Mouse (Mus musculus): ENCODE measurements around the gene Gng3. TPM values are rescaled to one million over a fixed set of nuclear protein-coding genes. Genes with fewer than 3 reads are reported as not detected.

The Gng3 gene
- polyA plus RNA-seq (2015; fragmentation: Nextera tagmentation; extraction: Ambion mirVana), result 0.52 and 0.73 TPM in 2 replicates

- ATAC-seq (ENCODE audit: low read depth), result no peak
- DNase-seq, result no peak
- WGBS (ENCODE audit: insufficient replicate concordance), result 72% methylated on average over 11 of the region's 11 CpGs
Observed at GRCm38 (mm10) chr19:8839103-8839907, at the start of gene Gng3. Gene Gng3 (minus strand): TSS chr19:8839194.

DNA sequence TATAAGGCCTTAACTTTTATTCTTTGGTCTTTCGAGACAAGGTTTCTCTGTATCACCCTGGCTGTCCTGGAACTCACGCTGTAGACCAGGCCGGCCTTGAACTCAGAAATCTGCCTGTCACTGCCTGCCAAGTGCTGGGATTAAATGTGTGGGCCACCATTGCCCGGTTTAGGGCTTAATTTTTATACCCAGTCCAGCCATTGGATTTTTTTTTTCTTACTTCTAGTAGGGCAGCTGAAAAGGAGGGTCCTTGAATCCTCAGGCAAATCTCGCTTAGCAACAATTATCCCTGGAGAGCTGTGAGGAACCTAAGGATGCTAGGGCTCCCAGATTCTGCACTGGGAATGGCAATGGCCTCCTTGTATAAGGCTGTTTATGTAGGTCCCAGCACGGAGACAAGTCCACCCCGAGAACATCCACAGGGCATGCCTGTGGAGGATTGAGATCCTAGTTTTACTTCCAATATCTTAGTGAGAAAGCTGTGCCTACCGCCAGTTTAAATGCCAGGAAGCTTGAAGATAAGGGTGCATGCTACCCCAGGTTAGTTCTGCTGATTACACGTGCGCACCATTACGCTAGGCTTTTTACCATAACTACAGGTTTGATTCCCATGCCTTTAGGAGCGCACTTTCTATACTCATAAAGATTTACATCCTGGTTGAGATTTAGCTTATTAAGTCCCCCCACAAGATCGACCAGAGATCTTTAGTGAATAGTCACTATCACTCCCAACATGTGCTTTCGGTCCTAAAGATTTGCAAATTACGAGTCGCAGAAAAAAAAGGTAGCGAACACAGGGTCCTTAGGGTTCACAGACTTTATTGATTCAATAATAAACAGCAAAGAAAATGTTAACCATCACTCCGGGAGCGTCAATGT is 48.8 kb upstream of the Gng3 start:
- Histone ChIP-seq H3K36me3 (peaks cover 19% of the 10 kb centered on the region), H3K4me2 (peak overlapping the region; percentile 84), H3K9me3 (replicated peaks) (no peaks in the 10 kb centered on the region), H3K4me3 (replicated peaks) (peak overlapping the region; percentile 73), H3K4me1 (replicated peaks) (peaks cover 49% of the 10 kb centered on the region), H3K27me3 (no peaks in the 10 kb centered on the region), H3K27ac (peak overlapping the region; percentile 89), H3K9ac (peak overlapping the region; percentile 83)
- no peak for DNase-seq
- no peak for ATAC-seq (ENCODE audit: low read depth)
- 7% methylated on average over 19 of the region's 19 CpGs for WGBS (ENCODE audit: insufficient replicate concordance)

More at GRCm38 (mm10) chr19:8839103-8839907, at the start of gene Gng3:
- Histone ChIP-seq H3K4me3 (replicated peaks) (peak within 1 kb of the TSS; percentile 75), H3K36me3 (peaks cover 23% of the 10 kb centered on the region), H3K27ac (peak within 1 kb of the TSS; percentile 93), H3K9me3 (replicated peaks) (no peaks in the 10 kb centered on the region), H3K9ac (peak within 1 kb of the TSS; percentile 87), H3K4me2 (peak within 1 kb of the TSS; percentile 91), H3K27me3 (no peaks in the 10 kb centered on the region), H3K4me1 (replicated peaks) (peaks cover 46% of the 10 kb centered on the region)

GRCm38 (mm10) chr19:8886916-8887584 is 48.1 kb upstream of the Gng3 start:
- no peak for DNase-seq
- Histone ChIP-seq H3K4me2 (peak overlapping the region; percentile 84), H3K9ac (peak overlapping the region; percentile 83), H3K36me3 (peaks cover 19% of the 10 kb centered on the region), H3K27ac (peak overlapping the region; percentile 89), H3K4me3 (replicated peaks) (peak overlapping the region; percentile 73), H3K4me1 (replicated peaks) (peaks cover 43% of the 10 kb centered on the region), H3K27me3 (no peaks in the 10 kb centered on the region), H3K9me3 (replicated peaks) (no peaks in the 10 kb centered on the region)
- ATAC-seq (ENCODE audit: low read depth), result no peak
- WGBS (ENCODE audit: insufficient replicate concordance), result 50% methylated on average over 1 of the region's 1 CpGs

DNA sequence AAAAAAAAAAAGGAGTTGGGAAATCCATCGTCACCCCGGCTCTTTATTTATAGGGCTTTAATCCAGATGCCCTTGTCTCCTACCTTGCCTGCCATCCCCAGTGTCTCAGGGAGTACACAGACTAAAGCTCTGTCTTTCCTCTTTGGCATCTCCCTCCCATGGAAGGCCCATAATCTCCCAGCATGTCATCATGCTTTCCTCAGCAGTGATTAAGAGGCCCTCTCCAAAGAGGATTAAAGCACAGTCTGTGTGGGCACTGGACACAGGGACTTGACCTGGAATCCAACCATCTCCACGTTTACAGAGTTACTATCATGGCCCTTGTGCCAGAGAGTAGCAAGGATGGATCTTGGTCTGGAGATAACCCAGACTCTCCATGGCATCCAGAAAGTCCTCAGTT is 44.6 kb upstream of the Gng3 start, which contains the start of the genes Lbhd1 and Gm49403:
TSS of gene Lbhd1 (plus strand) at position 117 of the 400 bp plus-strand sequence.
TSS of gene Gm49403 (plus strand) at position 315 of the 400 bp plus-strand sequence.
- Histone ChIP-seq H3K9me3 (replicated peaks) (no peaks in the 10 kb centered on the region), H3K27ac (no peak within 1 kb of the TSS), H3K27me3 (no peaks in the 10 kb centered on the region), H3K9ac (no peak within 1 kb of the TSS), H3K36me3 (no peaks in the 10 kb centered on the region), H3K4me3 (replicated peaks) (no peak within 1 kb of the TSS), H3K4me1 (replicated peaks) (peaks cover 35% of the 10 kb centered on the region), H3K4me2 (no peak within 1 kb of the TSS)
- 69% methylated on average over 3 of the region's 3 CpGs for WGBS (ENCODE audit: insufficient replicate concordance)
- no peak for DNase-seq
- no peak for ATAC-seq (ENCODE audit: low read depth)

DNA sequence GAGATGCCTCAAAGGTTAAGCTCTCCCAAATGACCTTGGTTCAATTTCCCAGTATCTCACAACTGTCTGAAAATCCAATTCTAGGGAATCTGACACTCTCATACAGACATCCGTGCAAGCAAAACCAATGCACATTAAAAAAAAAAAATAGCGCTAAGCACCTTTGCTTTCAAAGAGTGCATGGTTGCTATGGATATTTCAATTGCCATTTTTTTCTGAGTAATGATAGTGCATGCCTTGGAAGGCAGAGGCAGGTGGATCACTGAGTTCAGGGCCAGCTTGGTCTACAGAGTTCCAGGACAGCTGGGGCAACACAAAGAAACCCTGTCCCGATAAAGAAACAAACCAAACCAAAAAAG is 42.0 kb upstream of the Gng3 start:
- peaks cover 18% of the 10 kb centered on the region for H3K4me1 ChIP-seq (replicated peaks)
- no peak; the same call in 1 of the 2 replicates for ATAC-seq (ENCODE audit: low read depth)
- H3K4me3 ChIP-seq (replicated peaks), result peak overlapping the region; percentile 91
- peaks cover 13% of the 10 kb centered on the region for H3K36me3 ChIP-seq
- H3K9me3 ChIP-seq (replicated peaks), result no peaks in the 10 kb centered on the region
- peak overlapping the region; percentile 89 for H3K4me2 ChIP-seq
- no peak overlapping the region for H3K27ac ChIP-seq
- DNase-seq, result no peak
- H3K9ac ChIP-seq, result peak overlapping the region; percentile 90
- WGBS (ENCODE audit: insufficient replicate concordance), result 11% methylated on average over 3 of the region's 3 CpGs
- H3K27me3 ChIP-seq, result no peaks in the 10 kb centered on the region

- peak; percentile 83 for DNase-seq
- H3K36me3 ChIP-seq, result peaks cover 19% of the 10 kb centered on the region
- peak; percentile 97 for ATAC-seq (ENCODE audit: low read depth)
- peak within 1 kb of the TSS; percentile 84 for H3K27ac ChIP-seq
- H3K9ac ChIP-seq, result peak within 1 kb of the TSS; percentile 90
- H3K27me3 ChIP-seq, result no peaks in the 10 kb centered on the region
- no peaks in the 10 kb centered on the region for H3K9me3 ChIP-seq (replicated peaks)
- H3K4me2 ChIP-seq, result peak within 1 kb of the TSS; percentile 89
- WGBS (ENCODE audit: insufficient replicate concordance), result under 1% methylated on average over 42 of the region's 42 CpGs
- H3K4me3 ChIP-seq (replicated peaks), result peak within 1 kb of the TSS; percentile 91
- peaks cover 18% of the 10 kb centered on the region for H3K4me1 ChIP-seq (replicated peaks)
Observed at GRCm38 (mm10) chr19:8880311-8881033, 41.5 kb upstream of the Gng3 start, which contains the start of gene Uqcc3. Gene Uqcc3 (minus strand): TSS chr19:8880923.

GRCm38 (mm10) chr19:8875031-8875430 is 36.0 kb upstream of the Gng3 start:
- WGBS (ENCODE audit: insufficient replicate concordance), result 86% methylated on average over 7 of the region's 7 CpGs
- H3K4me3 ChIP-seq (replicated peaks), result no peak overlapping the region
- 0 out of 2 replicates have a peak overlapping the region, but pooled peaks have one; percentile 1 for H3K27ac ChIP-seq
- H3K9ac ChIP-seq, result no peak overlapping the region; the same call in 1 of the 2 replicates
- DNase-seq (no peak), ATAC-seq (ENCODE audit: low read depth) (no peak)
- peaks cover 48% of the 10 kb centered on the region for H3K4me1 ChIP-seq (replicated peaks)
- no peaks in the 10 kb centered on the region for H3K27me3 ChIP-seq
- no peaks in the 10 kb centered on the region for H3K9me3 ChIP-seq (replicated peaks)
- H3K4me2 ChIP-seq, result no peak overlapping the region
- peaks cover 44% of the 10 kb centered on the region for H3K36me3 ChIP-seq

- 62% methylated on average over 10 of the region's 10 CpGs for WGBS (ENCODE audit: insufficient replicate concordance)
- Histone ChIP-seq H3K9me3 (replicated peaks) (no peaks in the 10 kb centered on the region), H3K9ac (peak overlapping the region; percentile 98), H3K4me1 (replicated peaks) (peaks cover 49% of the 10 kb centered on the region), H3K4me2 (peak overlapping the region; percentile 85), H3K27ac (peak overlapping the region; percentile 92), H3K36me3 (peaks cover 42% of the 10 kb centered on the region), H3K4me3 (replicated peaks) (peak overlapping the region; percentile 99), H3K27me3 (no peaks in the 10 kb centered on the region)
- DNase-seq (no peak), ATAC-seq (ENCODE audit: low read depth) (no peak)
Observed at GRCm38 (mm10) chr19:8872266-8872840, 33.4 kb upstream of the Gng3 start.

GRCm38 (mm10) chr19:8871267-8872186 is 32.5 kb upstream of the Gng3 start, which contains the start of gene Ubxn1:
Gene Ubxn1 (plus strand): TSS chr19:8871496.
- H3K4me2 ChIP-seq, result peak within 1 kb of the TSS; percentile 85
- H3K9ac ChIP-seq, result peak within 1 kb of the TSS; percentile 98
- ATAC-seq (ENCODE audit: low read depth), result peak; percentile 95
- DNase-seq, result peak; percentile 97
- peaks cover 49% of the 10 kb centered on the region for H3K4me1 ChIP-seq (replicated peaks)
- H3K9me3 ChIP-seq (replicated peaks), result no peaks in the 10 kb centered on the region
- WGBS (ENCODE audit: insufficient replicate concordance), result under 1% methylated on average over 59 of the region's 59 CpGs
- H3K4me3 ChIP-seq (replicated peaks), result peak within 1 kb of the TSS; percentile 99
- H3K27me3 ChIP-seq, result no peaks in the 10 kb centered on the region
- H3K36me3 ChIP-seq, result peaks cover 36% of the 10 kb centered on the region
- peak within 1 kb of the TSS; percentile 92 for H3K27ac ChIP-seq
